Mouse (Mus musculus) hindbrain, embryonic 15.5 days (tissue): ENCODE data around the gene Foxp4. TPM values are rescaled to one million over a fixed set of nuclear protein-coding genes. Genes with fewer than 3 reads are reported as not detected.

Source experiments
- ATAC-seq: fragments of 200-750 bp; cut with Nextera tagmentation; 2 replicates; pipeline ENCODE4 v1.8.0; 2017; ENCODE audit warnings: low read depth, moderate number of reproducible peaks, moderate TSS enrichment; ENCODE audit not compliant: low FRiP score
- H3K27ac ChIP-seq: fragments of 300-500 bp; sonication (generic); replicated peaks from 2 replicates; pipeline ENCODE4 v1.5.1; 2015; ENCODE audit warnings: mild to moderate bottlenecking, inconsistent platforms
- H3K27me3 ChIP-seq: fragments of 300-500 bp; sonication (generic); 2 replicates; pipeline ENCODE4 v1.6.1; 2015; ENCODE audit warnings: control low read depth, inconsistent platforms
- H3K36me3 ChIP-seq: fragments of 300-500 bp; sonication (generic); 2 replicates; pipeline ENCODE4 v1.6.1; 2015; ENCODE audit warnings: control low read depth, inconsistent platforms
- H3K4me1 ChIP-seq: fragments of 300-500 bp; sonication (generic); replicated peaks from 2 replicates; pipeline ENCODE4 v1.6.1; 2015; ENCODE audit warnings: control low read depth, inconsistent platforms
- H3K4me2 ChIP-seq: fragments of 300-500 bp; sonication (generic); 2 replicates; pipeline ENCODE4 v1.6.1; 2015; ENCODE audit warnings: moderate library complexity, mild to moderate bottlenecking, inconsistent platforms
- H3K4me3 ChIP-seq: fragments of 300-500 bp; sonication (generic); 2 replicates; pipeline ENCODE4 v1.5.1; 2015; ENCODE audit warnings: mild to moderate bottlenecking, inconsistent platforms
- H3K9ac ChIP-seq: fragments of 300-500 bp; sonication (generic); 2 replicates; pipeline ENCODE4 v1.6.1; 2015; ENCODE audit warnings: inconsistent platforms
- H3K9me3 ChIP-seq: fragments of 300-500 bp; sonication (generic); 2 replicates; pipeline ENCODE4 v1.6.1; 2016; ENCODE audit warnings: control low read depth, inconsistent platforms
- WGBS: fragments of 180-500 bp; shearing (Covaris S2); methylation state at CpG from one replicate; pipeline ENCODE4 v1.1.7; 2015; 5-methylcytosine and 5-hydroxymethylcytosine counted together
- polyA plus RNA-seq: library from polyadenylated mRNA; unstranded; fragments of >200 nt; fragmentation: Nextera tagmentation; extraction: Ambion mirVana; gene quantifications from 2 replicates; pipeline ENCODE4 v1.2.1, GENCODE M21; 2015

Foxp4 gene
- polyA plus RNA-seq, 1 experiment from 2014 or later, result 42.2 TPM

DNA sequence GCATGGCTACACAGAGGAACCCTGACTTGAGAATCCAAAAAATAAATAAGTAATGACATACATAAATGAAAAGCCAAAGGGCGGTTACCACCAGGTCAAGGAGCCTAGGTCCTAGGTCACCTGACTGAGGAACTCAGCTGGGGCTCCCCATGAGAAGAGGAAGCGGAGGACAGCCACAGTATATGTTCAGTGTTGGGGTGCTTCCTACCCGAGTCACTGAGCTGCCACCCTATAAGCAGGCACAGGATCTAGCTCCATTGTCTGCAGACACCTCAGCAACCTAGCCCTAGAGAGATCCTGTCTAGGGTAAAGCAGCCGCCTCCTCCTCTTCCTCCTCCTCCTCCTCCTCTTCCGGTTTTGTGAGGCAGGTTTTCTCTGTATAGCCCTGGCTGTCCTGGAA lies 41.3 kb downstream of the Foxp4 start:
- ATAC-seq, result no peak
- peaks cover 4% of the 10 kb centered on the region; the same call in 1 of the 2 replicates for H3K27me3 ChIP-seq
- no peak overlapping the region for H3K9ac ChIP-seq
- H3K36me3 ChIP-seq, result no peaks in the 10 kb centered on the region
- 91% methylated on average over 5 of the region's 5 CpGs for WGBS
- no peaks in the 10 kb centered on the region for H3K9me3 ChIP-seq
- H3K4me2 ChIP-seq, result no peak overlapping the region
- no peak overlapping the region for H3K4me3 ChIP-seq
- H3K27ac ChIP-seq, result no peak overlapping the region
- peaks cover 35% of the 10 kb centered on the region for H3K4me1 ChIP-seq

DNA sequence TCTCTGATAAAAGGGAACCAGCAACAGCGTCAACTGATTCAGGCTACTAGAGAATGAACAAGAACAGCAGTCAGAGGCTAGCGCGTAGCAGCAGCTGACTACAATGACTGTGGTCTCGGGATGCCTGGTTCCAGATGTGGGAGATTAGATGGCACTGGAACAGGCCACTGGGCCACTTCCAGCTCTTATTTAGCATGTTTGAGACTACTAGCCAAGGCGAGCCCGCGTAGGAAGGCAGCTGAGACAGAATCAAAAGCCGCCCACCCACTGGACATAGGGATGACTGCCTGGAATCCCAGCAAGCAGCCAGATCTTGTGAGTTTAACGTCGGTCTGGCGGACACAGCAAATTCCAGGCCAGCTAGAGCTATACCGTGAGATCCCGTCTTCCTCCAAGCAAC lies 43.1 kb downstream of the Foxp4 start:
- 68% methylated on average over 13 of the region's 13 CpGs for WGBS
- no peaks in the 10 kb centered on the region for H3K9me3 ChIP-seq
- H3K27ac ChIP-seq, result no peak overlapping the region
- H3K4me1 ChIP-seq, result peaks cover 40% of the 10 kb centered on the region
- H3K27me3 ChIP-seq, result peaks cover 4% of the 10 kb centered on the region; the same call in 1 of the 2 replicates
- H3K4me2 ChIP-seq, result no peak overlapping the region
- no peak overlapping the region for H3K9ac ChIP-seq
- ATAC-seq, result no peak
- no peaks in the 10 kb centered on the region for H3K36me3 ChIP-seq
- no peak overlapping the region for H3K4me3 ChIP-seq

GRCm38 (mm10) chr17:47879207-47879606 lies 45.2 kb downstream of the Foxp4 start:
- H3K4me2 ChIP-seq, result peak overlapping the region; percentile 84
- peaks cover 41% of the 10 kb centered on the region for H3K4me1 ChIP-seq
- peaks cover 4% of the 10 kb centered on the region; the same call in 1 of the 2 replicates for H3K27me3 ChIP-seq
- ATAC-seq, result peak; percentile 27
- H3K9ac ChIP-seq, result peak overlapping the region; percentile 62
- no peaks in the 10 kb centered on the region for H3K9me3 ChIP-seq
- H3K27ac ChIP-seq, result peak overlapping the region; percentile 85
- 16% methylated on average over 3 of the region's 3 CpGs for WGBS
- peak overlapping the region; percentile 47 for H3K4me3 ChIP-seq
- H3K36me3 ChIP-seq, result peaks cover 13% of the 10 kb centered on the region; the same call in 1 of the 2 replicates

GRCm38 (mm10) chr17:47878378-47879089 lies 45.9 kb downstream of the Foxp4 start:
- Histone ChIP-seq H3K4me2 (peak overlapping the region; percentile 84), H3K9ac (peak overlapping the region; percentile 62), H3K36me3 (peaks cover 13% of the 10 kb centered on the region; the same call in 1 of the 2 replicates), H3K27ac (peak overlapping the region; percentile 85), H3K4me3 (peak overlapping the region; percentile 47), H3K27me3 (peaks cover 4% of the 10 kb centered on the region; the same call in 1 of the 2 replicates), H3K9me3 (no peaks in the 10 kb centered on the region), H3K4me1 (peaks cover 47% of the 10 kb centered on the region)
- ATAC-seq, result peak; percentile 75
- 3% methylated on average over 30 of the region's 35 CpGs for WGBS

GRCm38 (mm10) chr17:47877715-47878377 lies 46.6 kb downstream of the Foxp4 start:
- WGBS, result 14% methylated on average over 10 of the region's 10 CpGs
- Histone ChIP-seq H3K4me3 (peak overlapping the region; percentile 47), H3K4me2 (peak overlapping the region; percentile 84), H3K36me3 (peaks cover 13% of the 10 kb centered on the region; the same call in 1 of the 2 replicates), H3K9ac (peak overlapping the region; percentile 62), H3K9me3 (no peaks in the 10 kb centered on the region), H3K27ac (peak overlapping the region; percentile 85), H3K4me1 (peaks cover 54% of the 10 kb centered on the region), H3K27me3 (peaks cover 4% of the 10 kb centered on the region; the same call in 1 of the 2 replicates)
- peak; percentile 19 for ATAC-seq

DNA sequence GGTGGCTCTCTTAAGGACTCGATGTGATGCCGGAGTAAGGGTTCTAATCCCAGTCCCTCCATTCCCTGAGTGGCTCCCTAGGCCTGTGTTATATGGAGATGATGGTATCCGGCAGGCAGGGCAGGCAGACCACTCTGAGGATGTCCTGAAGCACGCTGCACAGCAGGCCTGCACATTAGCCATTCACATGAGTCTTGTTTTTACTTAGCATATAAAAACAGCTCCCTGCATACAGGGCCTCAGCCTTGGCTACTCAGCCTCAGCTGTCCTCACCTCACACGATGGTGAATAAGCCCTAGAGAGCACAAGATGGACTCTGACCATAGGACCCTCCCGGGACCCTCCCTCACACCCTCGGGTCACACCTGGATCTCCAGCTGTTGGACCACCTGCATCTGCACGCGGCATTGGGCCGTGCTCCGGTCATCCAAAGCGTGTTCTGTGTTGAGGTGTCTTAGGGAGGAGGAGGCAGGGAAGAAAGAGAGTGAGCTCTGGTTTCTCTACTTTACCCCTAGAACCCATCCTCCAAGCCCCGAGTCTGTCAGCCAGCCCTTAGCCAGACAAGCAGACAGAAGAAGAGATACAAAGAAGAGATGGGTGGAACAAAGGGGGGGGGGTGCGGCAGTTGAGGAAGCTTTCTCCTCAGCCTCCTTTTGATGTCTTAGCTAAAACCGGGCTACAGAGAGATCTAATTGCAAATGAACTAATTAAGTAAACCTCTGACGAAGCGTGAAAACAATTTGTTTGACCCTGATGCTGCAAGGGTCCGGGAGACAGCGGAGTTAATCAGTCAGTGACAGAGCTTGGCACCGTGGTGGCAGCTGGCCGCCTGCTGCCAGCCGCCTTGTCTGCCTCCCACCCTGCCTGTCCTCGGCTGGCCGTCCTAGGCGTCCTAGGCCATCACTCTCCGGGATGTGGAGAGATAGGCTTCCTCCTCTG lies 47.4 kb downstream of the Foxp4 start:
- peak; percentile 24; the same call in 1 of the 2 replicates for ATAC-seq
- peak overlapping the region; percentile 84 for H3K4me2 ChIP-seq
- peak overlapping the region; percentile 62 for H3K9ac ChIP-seq
- peaks cover 62% of the 10 kb centered on the region for H3K4me1 ChIP-seq
- peaks cover 4% of the 10 kb centered on the region; the same call in 1 of the 2 replicates for H3K27me3 ChIP-seq
- H3K4me3 ChIP-seq, result peak overlapping the region; percentile 47
- WGBS, result 10% methylated on average over 26 of the region's 26 CpGs
- H3K36me3 ChIP-seq, result peaks cover 13% of the 10 kb centered on the region; the same call in 1 of the 2 replicates
- no peaks in the 10 kb centered on the region for H3K9me3 ChIP-seq
- H3K27ac ChIP-seq, result peak overlapping the region; percentile 85

DNA sequence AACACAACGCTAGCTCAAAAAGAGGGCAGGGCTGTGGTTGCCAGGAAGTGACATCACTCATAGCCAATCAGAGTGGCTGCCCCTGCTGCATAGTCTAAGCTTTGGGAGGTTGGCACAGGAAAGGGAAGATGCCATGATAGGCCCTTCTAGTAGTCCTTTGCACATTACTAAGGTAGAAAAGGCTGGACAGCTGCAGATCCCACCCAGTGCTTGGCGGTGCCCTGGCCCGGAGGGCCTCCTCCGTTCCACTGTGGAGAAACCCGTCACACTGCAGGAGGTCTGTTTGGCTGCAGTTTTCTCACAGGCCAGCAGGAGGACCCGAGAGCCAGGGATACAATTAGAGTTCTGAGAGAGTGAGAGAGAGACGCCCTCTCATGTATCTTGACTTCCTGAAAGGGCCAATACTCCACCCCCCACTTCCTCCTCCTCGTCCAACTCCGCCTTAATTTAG lies 51.1 kb downstream of the Foxp4 start:
- Histone ChIP-seq H3K9me3 (no peaks in the 10 kb centered on the region), H3K27me3 (no peaks in the 10 kb centered on the region), H3K4me2 (peak overlapping the region; percentile 30), H3K36me3 (peaks cover 13% of the 10 kb centered on the region; the same call in 1 of the 2 replicates), H3K9ac (no peak overlapping the region), H3K4me1 (peaks cover 47% of the 10 kb centered on the region), H3K27ac (peak overlapping the region; percentile 70), H3K4me3 (0 out of 2 replicates have a peak overlapping the region, but pooled peaks have one; percentile 8)
- 9% methylated on average over 9 of the region's 9 CpGs for WGBS
- peak; percentile 39 for ATAC-seq

DNA sequence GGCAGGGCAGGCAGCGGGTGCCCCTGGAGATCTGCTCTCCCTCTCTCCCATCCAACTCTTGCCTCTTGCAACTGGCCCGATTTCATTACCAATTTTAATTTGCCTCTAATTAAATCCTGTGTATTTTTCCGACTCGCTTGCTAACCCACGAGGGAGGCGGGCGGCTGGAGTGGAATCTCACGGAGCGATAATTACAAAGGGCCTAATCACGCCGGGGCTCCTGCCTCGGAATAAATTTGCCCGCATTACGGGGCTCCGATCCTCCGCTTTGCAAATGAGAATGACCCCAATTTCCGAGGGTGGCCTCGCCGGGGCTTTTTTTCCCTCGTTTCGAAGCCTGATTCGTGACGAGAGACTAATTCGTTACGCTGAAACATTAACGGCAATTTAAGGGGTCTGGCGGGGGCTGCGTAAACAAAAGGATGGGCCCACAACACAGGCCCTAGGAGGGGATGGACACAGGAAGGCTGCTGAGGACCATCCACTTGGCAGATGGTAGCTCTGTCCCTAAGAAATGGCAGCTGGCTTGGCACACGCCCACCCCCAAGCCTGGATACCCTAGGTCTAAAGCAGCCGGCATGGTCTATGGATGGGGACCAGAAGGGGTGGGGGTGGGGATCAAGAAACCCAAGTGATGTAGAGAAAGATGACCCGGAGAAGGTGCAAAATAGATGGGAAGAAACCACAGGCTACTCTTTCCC lies 52.0 kb downstream of the Foxp4 start:
- 29% methylated on average over 31 of the region's 31 CpGs for WGBS
- Histone ChIP-seq H3K4me1 (peaks cover 38% of the 10 kb centered on the region), H3K27me3 (no peaks in the 10 kb centered on the region), H3K27ac (peak overlapping the region; percentile 70), H3K9me3 (no peaks in the 10 kb centered on the region), H3K4me2 (peak overlapping the region; percentile 28), H3K4me3 (no peak overlapping the region), H3K36me3 (peaks cover 13% of the 10 kb centered on the region; the same call in 1 of the 2 replicates), H3K9ac (no peak overlapping the region)
- ATAC-seq, result peak; percentile 29; the same call in 1 of the 2 replicates

DNA sequence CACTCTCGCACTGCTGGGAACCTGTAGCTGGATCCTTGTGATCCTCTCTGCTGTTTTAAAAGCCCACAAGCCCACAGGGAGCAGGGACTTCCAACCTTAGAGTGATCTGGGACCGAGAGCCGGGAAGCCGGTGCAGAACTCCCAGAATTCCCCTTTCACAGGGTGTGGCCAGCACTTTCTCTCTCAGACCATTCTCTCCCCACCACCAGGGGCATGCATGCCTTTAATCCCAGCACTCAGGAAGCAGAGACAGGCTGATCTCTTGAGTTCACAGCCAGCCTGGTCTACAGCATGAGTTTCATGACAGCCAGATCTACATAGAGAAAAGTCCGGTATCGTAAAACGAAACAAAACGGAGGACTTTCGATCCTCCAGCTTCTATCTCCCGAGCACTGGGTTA lies 54.6 kb downstream of the Foxp4 start:
- Histone ChIP-seq H3K36me3 (peaks cover 6% of the 10 kb centered on the region; the same call in 1 of the 2 replicates), H3K4me2 (no peak overlapping the region), H3K27ac (no peak overlapping the region), H3K4me3 (no peak overlapping the region), H3K9ac (no peak overlapping the region), H3K27me3 (no peaks in the 10 kb centered on the region), H3K4me1 (peaks cover 28% of the 10 kb centered on the region), H3K9me3 (no peaks in the 10 kb centered on the region)
- 95% methylated on average over 10 of the region's 10 CpGs for WGBS
- ATAC-seq, result no peak

GRCm38 (mm10) chr17:47866037-47866436 lies 58.4 kb downstream of the Foxp4 start:
- H3K4me1 ChIP-seq, result peaks cover 9% of the 10 kb centered on the region; the same call in 1 of the 2 replicates
- 65% methylated on average over 10 of the region's 10 CpGs for WGBS
- H3K9me3 ChIP-seq, result no peaks in the 10 kb centered on the region
- H3K9ac ChIP-seq, result no peak overlapping the region
- H3K4me2 ChIP-seq, result no peak overlapping the region
- ATAC-seq, result no peak
- H3K36me3 ChIP-seq, result no peaks in the 10 kb centered on the region
- H3K27me3 ChIP-seq, result peaks cover 2% of the 10 kb centered on the region; the same call in 1 of the 2 replicates
- H3K4me3 ChIP-seq, result no peak overlapping the region
- H3K27ac ChIP-seq, result no peak overlapping the region

- Histone ChIP-seq H3K4me3 (no peak overlapping the region), H3K27ac (no peak overlapping the region), H3K9ac (no peak overlapping the region), H3K27me3 (peaks cover 3% of the 10 kb centered on the region; the same call in 1 of the 2 replicates), H3K4me1 (peaks cover 9% of the 10 kb centered on the region; the same call in 1 of the 2 replicates), H3K9me3 (no peaks in the 10 kb centered on the region), H3K4me2 (peak overlapping the region; percentile 47), H3K36me3 (no peaks in the 10 kb centered on the region)
- ATAC-seq, result peak; percentile 71
- 3% methylated on average over 17 of the region's 17 CpGs for WGBS
These were observed 59.9 kb downstream of the Foxp4 start for GRCm38 (mm10) chr17:47864496-47864895.
